Mouse (Mus musculus) thymus, adult 2 months (tissue): ENCODE data around the gene Fam166a.

Experiments used
- CTCF ChIP-seq: fragments of 200-500 bp; IDR thresholded peaks from 2 replicates; pipeline ENCODE4 v1.5.1; 2012; ENCODE audit warnings: mild to moderate bottlenecking, control low read depth, low read length, moderate library complexity, borderline replicate concordance; ENCODE audit not compliant: control insufficient read depth, poor library complexity, insufficient read depth; ENCODE audit errors: extremely low read depth
- POLR2A ChIP-seq: fragments of 200-500 bp; IDR thresholded peaks from 2 replicates; pipeline ENCODE4 v1.6.1; 2012; ENCODE audit warnings: mild to moderate bottlenecking, low read length, control low read depth, moderate library complexity; ENCODE audit not compliant: control insufficient read depth, poor library complexity, insufficient read depth; ENCODE audit errors: extremely low read depth

GRCm38 (mm10) chr2:25226864-25227263, 8.3 kb downstream of the Fam166a start:
- TF ChIP-seq POLR2A = no peak
- TF ChIP-seq CTCF = no peak
